Mouse (Mus musculus): ENCODE measurements around the gene Uty.

DNA sequence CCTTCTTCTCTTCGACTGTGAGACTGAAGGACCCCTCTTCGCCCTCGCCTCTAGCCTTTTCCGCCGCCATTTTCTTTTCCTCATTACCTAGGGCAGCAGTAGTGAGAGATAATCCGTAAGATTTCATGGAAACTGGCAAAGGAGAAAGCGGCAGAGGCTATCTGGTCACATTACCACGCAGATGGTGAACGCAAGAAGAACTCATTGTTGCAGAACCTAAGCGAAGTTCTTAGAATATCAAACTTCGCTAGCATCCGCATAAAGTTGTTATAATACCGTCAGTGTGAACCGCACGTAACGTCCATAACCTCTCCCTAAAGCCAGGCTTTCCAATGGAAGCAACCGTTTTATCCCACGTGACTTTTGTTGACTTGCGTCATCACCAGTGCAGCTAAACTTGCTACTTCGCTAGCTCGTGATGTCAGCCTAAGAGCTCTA is at the start of gene Uty:
- TF ChIP-seq EP300 (IDR thresholded peaks at IDR 0.05; ENCODE audit: low read depth in 1 of 2, low read length in 2 of 2) (no peak), POLR2AphosphoS5 (IDR thresholded peaks at IDR 0.05; ENCODE audit: borderline replicate concordance, low read depth, low read length) (no peak), NRF1 (IDR thresholded peaks at IDR 0.05; ENCODE audit: insufficient read depth, low read depth, low read length, poor library complexity, severe bottlenecking) (no peak), CTCF (IDR thresholded peaks at IDR 0.05 in 2 of 3, conservative IDR thresholded peaks at IDR 0.05 in 1 of 3; ENCODE audit: control insufficient read depth in 1 of 3, insufficient read depth in 1 of 3, low read depth in 2 of 3, low read length in 3 of 3, poor library complexity in 1 of 3, severe bottlenecking in 1 of 3) (no peak), E2F4 (IDR thresholded peaks at IDR 0.05; ENCODE audit: borderline replicate concordance, low read depth, low read length) (no peak)
